Mouse (Mus musculus) hindbrain, embryonic 14.5 days (tissue): Measurements from ENCODE around the gene Galt. TPM values are rescaled to one million over a fixed set of nuclear protein-coding genes. Genes with fewer than 3 reads are reported as not detected.

Source experiments
- ATAC-seq: fragments of 200-750 bp; cut with Nextera tagmentation; 2 replicates; pipeline ENCODE4 v1.8.0; 2017; ENCODE audit warnings: moderate number of reproducible peaks, mild to moderate bottlenecking, moderate TSS enrichment, moderate library complexity; ENCODE audit not compliant: low FRiP score
- DNase-seq: peaks from one replicate; pipeline ENCODE4 v3.0.0-alpha.2; 2015; ENCODE audit warnings: low spot score
- H3K27ac ChIP-seq: fragments of 300-500 bp; sonication (generic); 2 replicates; pipeline ENCODE4 v1.5.1; 2014; ENCODE audit warnings: mild to moderate bottlenecking, moderate library complexity
- H3K27me3 ChIP-seq: fragments of 300-500 bp; sonication (generic); 2 replicates; pipeline ENCODE4 v1.6.1; 2014; ENCODE audit warnings: mild to moderate bottlenecking, low read length, mixed read lengths; ENCODE audit not compliant: control insufficient read depth, insufficient read depth
- H3K36me3 ChIP-seq: fragments of 300-500 bp; sonication (generic); replicated peaks from 2 replicates; pipeline ENCODE4 v1.6.1; 2014; ENCODE audit not compliant: control insufficient read depth, insufficient read depth
- H3K4me1 ChIP-seq: fragments of 300-500 bp; sonication (generic); replicated peaks from 2 replicates; pipeline ENCODE4 v1.6.1; 2014; ENCODE audit warnings: antibody characterized with exemption, low read length, mixed read lengths; ENCODE audit not compliant: control insufficient read depth, insufficient read depth
- H3K4me2 ChIP-seq: fragments of 300-500 bp; sonication (generic); replicated peaks from 2 replicates; pipeline ENCODE4 v1.6.1; 2014; ENCODE audit warnings: mild to moderate bottlenecking, moderate library complexity
- H3K4me3 ChIP-seq: fragments of 300-500 bp; sonication (generic); replicated peaks from 2 replicates; pipeline ENCODE4 v1.5.1; 2014; ENCODE audit warnings: mild to moderate bottlenecking, low read length
- H3K9ac ChIP-seq: fragments of 300-500 bp; sonication (generic); 2 replicates; pipeline ENCODE4 v1.6.1; 2014
- H3K9me3 ChIP-seq: fragments of 300-500 bp; sonication (generic); 2 replicates; pipeline ENCODE4 v1.6.1; 2016; ENCODE audit warnings: low read length; ENCODE audit not compliant: control insufficient read depth
- WGBS: fragments of 180-500 bp; shearing (Covaris S2); extraction: QIAGEN DNeasy Blood & Tissue Kit; methylation state at CpG from one replicate; pipeline ENCODE4 v1.1.7; 2014; 5-methylcytosine and 5-hydroxymethylcytosine counted together
- polyA plus RNA-seq: library from polyadenylated mRNA; unstranded; fragments of >200 nt; fragmentation: Nextera tagmentation; extraction: Ambion mirVana; gene quantifications from 2 replicates; pipeline ENCODE4 v1.2.1, GENCODE M21; 2014

Gene Galt
- polyA plus RNA-seq, 1 experiment from 2014 or later, result 47.2 TPM

DNA sequence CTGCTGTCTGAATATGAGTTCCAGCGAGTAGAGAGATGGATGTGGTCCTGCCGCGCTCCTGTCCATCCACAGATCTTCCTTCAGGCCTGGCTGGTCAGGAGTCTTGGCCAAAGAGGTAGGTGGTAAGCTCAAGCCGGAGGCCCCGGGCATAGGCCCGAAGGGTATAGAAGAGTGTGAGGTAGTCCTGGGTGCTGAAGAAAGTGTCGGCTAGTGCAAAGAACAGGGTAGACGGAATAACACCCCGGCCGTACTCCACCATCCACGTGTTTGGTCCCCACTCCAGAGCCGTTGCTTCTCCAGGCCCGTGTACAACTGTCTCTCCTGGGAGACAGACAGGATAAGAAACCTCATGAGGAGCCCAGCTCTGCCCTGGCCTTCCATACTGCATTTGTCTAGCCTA, 15.8 kb upstream of the Galt start:
- ATAC-seq (no peak), DNase-seq (no peak)
- peaks cover 14% of the 10 kb centered on the region for H3K36me3 ChIP-seq
- no peaks in the 10 kb centered on the region for H3K27me3 ChIP-seq
- no peaks in the 10 kb centered on the region for H3K9me3 ChIP-seq
- no peak overlapping the region for H3K9ac ChIP-seq
- H3K27ac ChIP-seq, result no peak overlapping the region
- H3K4me1 ChIP-seq, result peaks cover 13% of the 10 kb centered on the region
- 98% methylated on average over 13 of the region's 13 CpGs for WGBS
- H3K4me2 ChIP-seq, result 0 out of 2 replicates have a peak overlapping the region, but pooled peaks have one; percentile 80
- H3K4me3 ChIP-seq, result no peak overlapping the region

DNA sequence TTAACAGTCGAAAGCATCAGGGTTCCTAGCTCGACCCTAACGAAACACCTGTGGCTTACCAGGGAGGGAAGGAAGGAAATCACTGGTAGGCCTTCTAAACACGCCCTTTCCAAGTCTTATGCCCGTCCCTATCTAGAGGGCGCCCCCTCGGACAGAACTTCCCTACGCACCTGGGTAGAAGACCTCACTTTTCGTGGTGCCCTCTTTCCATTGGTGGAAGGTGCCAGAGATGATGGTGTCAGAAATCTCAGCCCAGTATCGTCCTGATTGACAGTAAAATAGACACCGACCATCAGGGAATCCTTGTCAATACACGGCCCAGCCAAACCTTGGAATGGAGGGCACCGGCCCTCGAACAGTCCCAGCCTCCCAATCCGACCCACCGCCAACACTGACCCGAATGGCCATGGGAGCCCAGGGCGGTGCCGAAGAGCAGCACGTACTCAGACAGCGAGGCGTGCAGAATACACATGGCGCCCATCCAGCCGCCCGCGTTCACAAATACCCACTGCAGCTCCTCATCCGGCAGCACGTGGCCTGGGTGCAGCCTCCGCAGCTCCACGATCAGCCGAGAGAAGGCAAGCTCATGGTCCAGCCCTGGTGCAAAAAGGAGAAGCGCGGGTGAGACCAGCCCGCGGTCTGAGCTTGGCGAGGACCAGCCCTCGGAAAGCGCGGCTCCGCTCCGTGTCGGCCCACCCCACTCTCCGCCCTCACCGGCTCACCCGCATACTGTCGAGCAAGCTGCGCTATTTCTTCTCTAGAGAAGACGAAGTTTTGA, 14.5 kb upstream of the Galt start:
- Histone ChIP-seq H3K4me1 (peaks cover 13% of the 10 kb centered on the region), H3K4me3 (peak overlapping the region; percentile 51), H3K4me2 (peak overlapping the region; percentile 80), H3K36me3 (peaks cover 14% of the 10 kb centered on the region), H3K9ac (peak overlapping the region; percentile 66), H3K27me3 (no peaks in the 10 kb centered on the region), H3K9me3 (no peaks in the 10 kb centered on the region), H3K27ac (peak overlapping the region; percentile 77)
- 1% methylated on average over 48 of the region's 48 CpGs for WGBS
- ATAC-seq (peak; percentile 83), DNase-seq (peak; percentile 53)

DNA sequence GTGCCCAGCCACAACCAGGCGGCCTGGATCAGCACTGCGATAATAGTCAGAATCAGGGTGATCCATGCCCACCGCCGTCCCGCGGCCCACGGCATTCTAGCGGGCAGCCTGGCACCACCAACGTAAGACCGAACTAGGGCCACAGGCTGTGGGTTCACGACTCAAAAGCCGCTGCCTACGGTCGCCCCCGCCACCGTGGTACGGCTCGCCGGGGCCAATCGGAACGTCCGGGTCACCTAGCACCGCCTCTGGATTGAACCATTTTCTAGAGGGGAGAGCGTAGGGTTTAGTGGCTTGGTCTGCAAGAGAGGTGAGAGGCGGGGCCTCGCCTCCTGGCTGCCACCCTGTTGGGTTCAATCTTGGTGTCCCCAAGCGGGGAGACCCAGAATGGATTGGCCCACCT, 13.9 kb upstream of the Galt start:
- peaks cover 13% of the 10 kb centered on the region for H3K4me1 ChIP-seq
- H3K9me3 ChIP-seq, result 0 out of 2 replicates have a peak, but pooled peaks cover 3% of the 10 kb centered on the region
- WGBS, result under 1% methylated on average over 27 of the region's 27 CpGs
- ATAC-seq, result peak; percentile 96
- H3K9ac ChIP-seq, result peak overlapping the region; percentile 66
- peak; percentile 94 for DNase-seq
- H3K36me3 ChIP-seq, result peaks cover 14% of the 10 kb centered on the region
- H3K27me3 ChIP-seq, result no peaks in the 10 kb centered on the region
- H3K4me2 ChIP-seq, result peak overlapping the region; percentile 80
- peak overlapping the region; percentile 51 for H3K4me3 ChIP-seq
- H3K27ac ChIP-seq, result peak overlapping the region; percentile 77

DNA sequence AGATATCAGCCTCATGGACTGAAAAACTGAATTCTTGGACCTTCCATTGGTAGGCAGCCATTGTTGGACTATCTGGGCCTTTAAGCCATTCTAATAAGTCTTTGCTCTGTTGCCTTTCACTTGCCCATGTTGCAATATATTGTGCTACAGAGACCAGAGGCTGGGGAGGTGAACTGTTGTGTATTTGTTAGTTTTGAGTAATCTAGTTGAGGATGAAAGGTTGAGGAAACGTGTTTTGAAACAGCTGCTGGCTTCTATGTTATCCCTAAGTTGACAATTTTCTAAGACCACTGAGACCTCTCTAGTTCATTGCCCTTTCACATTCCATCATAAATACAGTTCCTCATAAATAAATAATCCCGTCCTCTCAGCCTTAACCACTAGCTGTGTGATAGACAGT, 10.9 kb upstream of the Galt start:
- WGBS, result 74% methylated on average over 2 of the region's 2 CpGs
- no peak for DNase-seq
- H3K4me3 ChIP-seq, result no peak overlapping the region

DNA sequence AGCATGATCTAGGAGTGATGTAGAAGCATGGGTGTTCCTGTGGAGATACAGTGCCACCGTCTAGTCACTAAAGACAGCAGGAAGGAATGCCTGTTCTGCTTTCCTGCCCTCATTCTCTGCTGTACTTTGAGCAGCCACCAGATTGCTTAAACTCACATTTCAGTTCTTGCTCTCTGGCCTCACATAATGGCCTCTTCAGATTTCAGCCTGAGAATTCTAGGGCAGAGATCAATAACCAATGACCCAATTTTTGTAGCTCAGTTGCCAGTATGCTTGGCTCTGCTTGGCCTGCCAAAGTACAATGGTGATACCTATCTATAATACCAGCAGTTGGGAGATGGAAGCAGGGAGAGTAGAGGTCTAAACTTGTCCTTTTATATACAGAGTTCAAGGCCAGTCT, 10.0 kb upstream of the Galt start:
- DNase-seq (no peak), ATAC-seq (no peak)
- Histone ChIP-seq H3K27ac (no peak overlapping the region), H3K4me1 (peaks cover 4% of the 10 kb centered on the region), H3K27me3 (no peaks in the 10 kb centered on the region), H3K36me3 (no peaks in the 10 kb centered on the region), H3K9ac (no peak overlapping the region), H3K4me3 (no peak overlapping the region), H3K4me2 (no peak overlapping the region), H3K9me3 (0 out of 2 replicates have a peak, but pooled peaks cover 9% of the 10 kb centered on the region)
- 70% methylated on average over 1 of the region's 1 CpGs for WGBS

More for the DNA sequence above, 10.9 kb upstream of the Galt start:
- Histone ChIP-seq H3K9ac (no peak overlapping the region), H3K9me3 (0 out of 2 replicates have a peak, but pooled peaks cover 9% of the 10 kb centered on the region), H3K36me3 (peaks cover 4% of the 10 kb centered on the region), H3K27me3 (no peaks in the 10 kb centered on the region), H3K27ac (no peak overlapping the region), H3K4me1 (peaks cover 13% of the 10 kb centered on the region), H3K4me2 (no peak overlapping the region)
- no peak for ATAC-seq

DNA sequence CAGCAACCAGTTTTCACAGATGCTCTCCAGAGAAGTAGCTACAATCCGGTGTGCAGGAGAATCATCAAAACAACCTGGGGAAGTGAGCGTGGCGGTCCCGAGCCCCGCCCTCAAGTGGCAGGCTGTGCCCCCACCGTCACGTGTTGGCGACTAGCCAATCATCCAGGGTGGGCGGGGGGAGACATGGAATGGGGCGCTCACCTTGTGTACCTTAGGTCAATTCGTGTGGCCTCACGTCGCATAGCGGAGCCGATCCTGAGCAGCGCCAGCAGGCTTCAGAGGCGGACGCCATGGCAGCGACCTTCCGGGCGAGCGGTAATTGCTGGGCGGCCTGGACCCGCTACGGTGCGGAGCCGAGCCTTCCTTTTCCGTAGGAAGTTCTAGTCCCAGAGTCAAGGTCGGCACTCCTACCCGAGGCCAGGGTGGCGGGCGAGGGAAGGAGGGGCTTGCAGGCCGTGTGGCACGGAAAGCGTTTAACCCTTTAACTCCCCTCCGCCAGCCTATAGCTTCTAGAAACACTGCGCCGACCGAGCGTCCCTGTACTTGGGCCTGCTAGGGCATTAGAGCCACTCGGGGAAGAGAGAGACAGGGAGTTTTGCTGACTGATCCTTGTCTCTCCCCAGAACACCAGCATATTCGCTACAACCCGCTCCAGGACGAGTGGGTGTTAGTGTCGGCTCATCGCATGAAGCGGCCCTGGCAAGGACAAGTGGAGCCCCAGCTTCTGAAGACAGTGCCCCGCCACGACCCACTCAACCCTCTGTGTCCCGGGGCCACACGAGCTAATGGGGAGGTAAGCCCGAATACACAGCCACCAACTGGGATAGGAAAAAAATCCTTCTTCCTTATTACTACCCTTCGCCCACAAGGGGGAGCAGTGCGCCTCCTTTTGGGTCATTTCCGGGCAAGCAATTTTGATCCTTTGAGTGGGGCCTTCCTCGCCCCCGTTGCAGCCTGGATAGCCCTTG, 594 bp downstream of the Galt start, which contains the start of gene Sigmar1:
Sigmar1 (minus strand) TSS at position 820 of the 968 bp plus-strand sequence.
- H3K27ac ChIP-seq, result peak within 1 kb of the TSS; percentile 83
- peak within 1 kb of the TSS; percentile 63 for H3K4me3 ChIP-seq
- peaks cover 17% of the 10 kb centered on the region for H3K4me1 ChIP-seq
- peak within 1 kb of the TSS; percentile 96 for H3K4me2 ChIP-seq
- no peaks in the 10 kb centered on the region for H3K9me3 ChIP-seq
- H3K36me3 ChIP-seq, result peaks cover 4% of the 10 kb centered on the region
- H3K27me3 ChIP-seq, result no peaks in the 10 kb centered on the region
- peak; percentile 81 for DNase-seq
- ATAC-seq, result peak; percentile 78
- H3K9ac ChIP-seq, result peak within 1 kb of the TSS; percentile 77
- WGBS, result under 1% methylated on average over 57 of the region's 57 CpGs

DNA sequence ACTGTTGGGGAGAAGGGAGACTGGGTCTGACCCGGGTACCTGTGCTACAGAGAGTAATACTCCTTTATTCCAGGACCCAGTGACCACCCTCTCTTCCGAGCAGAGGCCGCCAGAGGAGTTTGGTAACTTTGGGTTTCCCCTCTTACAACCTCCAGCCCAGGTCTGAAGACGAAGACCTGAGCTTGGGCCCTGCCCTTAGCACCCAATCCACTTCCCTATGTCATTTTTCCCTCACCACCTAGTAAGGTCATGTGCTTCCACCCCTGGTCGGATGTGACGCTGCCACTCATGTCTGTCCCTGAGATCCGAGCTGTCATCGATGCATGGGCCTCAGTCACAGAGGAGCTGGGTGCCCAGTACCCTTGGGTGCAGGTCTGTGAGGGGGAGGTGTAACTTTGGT, 1.4 kb downstream of the Galt start:
- peak overlapping the region; percentile 63 for H3K4me3 ChIP-seq
- peaks cover 25% of the 10 kb centered on the region for H3K4me1 ChIP-seq
- ATAC-seq (no peak), DNase-seq (no peak)
- peak overlapping the region; percentile 77 for H3K9ac ChIP-seq
- peaks cover 4% of the 10 kb centered on the region for H3K36me3 ChIP-seq
- H3K4me2 ChIP-seq, result peak overlapping the region; percentile 96
- H3K27me3 ChIP-seq, result no peaks in the 10 kb centered on the region
- no peaks in the 10 kb centered on the region for H3K9me3 ChIP-seq
- 80% methylated on average over 8 of the region's 8 CpGs for WGBS
- H3K27ac ChIP-seq, result no peak overlapping the region

DNA sequence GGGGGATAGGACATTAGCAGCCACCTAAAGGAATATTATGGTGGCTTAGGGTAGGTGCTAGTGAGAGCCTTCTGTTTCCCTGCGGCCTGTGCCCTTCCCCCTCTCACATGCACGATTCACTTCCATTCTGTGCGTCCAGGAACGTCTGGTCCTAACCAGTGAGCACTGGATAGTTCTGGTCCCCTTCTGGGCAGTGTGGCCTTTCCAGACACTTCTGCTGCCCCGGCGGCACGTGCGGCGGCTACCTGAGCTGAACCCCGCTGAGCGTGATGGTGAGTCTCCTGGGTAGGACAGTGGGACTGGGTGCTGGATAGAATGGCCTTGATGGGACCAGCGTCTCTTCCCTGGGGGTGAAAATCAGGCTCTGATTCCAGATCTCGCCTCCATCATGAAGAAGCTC, 2.3 kb downstream of the Galt start:
- 89% methylated on average over 13 of the region's 13 CpGs for WGBS
- H3K4me1 ChIP-seq, result peaks cover 30% of the 10 kb centered on the region
- no peak overlapping the region for H3K27ac ChIP-seq
- H3K4me2 ChIP-seq, result no peak overlapping the region
- no peak for ATAC-seq
- H3K9me3 ChIP-seq, result no peaks in the 10 kb centered on the region
- H3K9ac ChIP-seq, result no peak overlapping the region
- no peak overlapping the region for H3K4me3 ChIP-seq
- no peaks in the 10 kb centered on the region for H3K27me3 ChIP-seq
- no peak for DNase-seq
- H3K36me3 ChIP-seq, result peaks cover 4% of the 10 kb centered on the region

DNA sequence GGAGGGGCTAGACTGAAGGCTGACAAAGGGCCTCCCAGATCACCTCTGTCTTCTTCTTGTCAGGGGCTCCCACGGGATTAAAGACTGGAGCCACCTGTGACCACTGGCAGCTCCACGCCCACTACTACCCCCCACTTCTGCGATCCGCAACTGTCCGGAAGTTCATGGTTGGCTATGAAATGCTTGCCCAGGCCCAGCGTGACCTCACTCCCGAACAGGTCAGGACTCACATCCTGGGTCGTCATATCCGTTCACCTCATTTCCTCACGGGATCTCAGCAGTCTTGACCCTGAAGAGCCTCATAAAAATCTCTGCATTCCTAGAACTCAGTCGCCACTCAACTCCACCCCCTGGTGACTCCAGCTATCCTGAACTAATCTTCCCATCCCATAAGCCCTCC, 3.0 kb downstream of the Galt start:
- DNase-seq (no peak), ATAC-seq (no peak)
- Histone ChIP-seq H3K4me1 (peaks cover 32% of the 10 kb centered on the region), H3K27ac (no peak overlapping the region), H3K9ac (no peak overlapping the region), H3K9me3 (no peaks in the 10 kb centered on the region), H3K4me3 (no peak overlapping the region), H3K4me2 (no peak overlapping the region), H3K27me3 (no peaks in the 10 kb centered on the region), H3K36me3 (peaks cover 4% of the 10 kb centered on the region)
- 87% methylated on average over 11 of the region's 11 CpGs for WGBS
